Mouse (Mus musculus) liver, adult (tissue): ENCODE data around the gene Cdkn1a.

ENCODE experiments used
- GATA4 ChIP-seq: IDR thresholded peaks from 2 replicates; pipeline ENCODE4 v1.6.1; 2014; ENCODE audit warnings: mild to moderate bottlenecking, low read length; ENCODE audit not compliant: insufficient replicate concordance

The Cdkn1a gene

DNA sequence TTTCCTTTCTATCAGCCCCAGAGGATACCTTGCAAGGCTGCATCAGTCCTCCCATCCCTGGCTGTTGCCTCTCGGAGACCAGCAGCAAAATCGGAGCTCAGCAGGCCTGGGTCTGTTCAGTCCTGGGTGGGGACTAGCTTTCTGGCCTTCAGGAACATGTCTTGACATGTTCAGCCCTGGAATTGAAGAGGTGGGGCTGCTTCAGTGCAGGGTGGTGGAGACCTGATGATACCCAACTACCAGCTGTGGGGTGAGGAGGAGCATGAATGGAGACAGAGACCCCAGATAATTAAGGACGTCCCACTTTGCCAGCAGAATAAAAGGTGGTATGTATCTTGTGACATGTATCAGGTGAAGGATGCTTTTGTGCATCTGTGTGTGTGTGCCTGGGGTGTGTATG lies at the start of gene Cdkn1a:
Gene Cdkn1a (plus strand): TSS at position 201 of the 400 bp plus-strand sequence.
- TF ChIP-seq GATA4 = no peak

DNA sequence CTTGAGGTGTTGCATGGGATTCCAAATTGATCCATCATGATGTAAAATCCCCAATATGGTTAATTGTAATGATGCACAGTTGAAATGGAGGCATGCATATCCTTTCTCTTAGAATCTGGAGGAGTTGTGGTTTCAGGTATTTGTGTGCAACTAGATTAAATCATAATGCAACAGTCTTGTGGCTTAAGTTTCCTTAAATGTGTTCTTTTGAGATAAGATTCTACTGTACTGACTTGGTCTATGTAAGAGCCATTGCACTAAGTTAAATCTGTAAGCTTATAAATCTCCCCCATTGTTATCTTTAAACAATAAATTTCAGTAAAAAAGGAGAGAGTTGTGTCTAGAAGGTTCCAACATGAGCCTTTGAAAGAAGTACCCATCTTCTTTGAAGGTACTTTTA lies 48.2 kb upstream of the Cdkn1a start:
- no peak for TF ChIP-seq GATA4

DNA sequence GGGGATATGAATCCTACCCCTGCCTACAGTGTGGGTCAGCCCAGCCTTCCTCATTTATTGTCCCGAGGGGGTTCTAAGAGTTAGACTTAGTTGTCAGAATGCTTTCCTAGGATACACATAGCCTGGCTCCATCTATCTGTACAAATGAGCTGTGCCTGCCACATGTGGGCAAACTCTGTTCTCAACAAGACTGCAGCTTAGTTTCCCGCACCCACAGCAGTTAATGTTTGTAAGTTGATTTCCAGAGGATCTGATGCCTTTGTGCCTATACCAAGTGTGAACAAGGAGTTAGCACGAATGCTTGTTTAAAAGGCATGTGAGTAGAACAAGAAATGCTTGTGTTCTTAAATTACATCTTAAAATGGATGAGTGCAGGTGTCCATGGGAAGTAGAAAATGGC lies 47.2 kb upstream of the Cdkn1a start:
- no peak for TF ChIP-seq GATA4

DNA sequence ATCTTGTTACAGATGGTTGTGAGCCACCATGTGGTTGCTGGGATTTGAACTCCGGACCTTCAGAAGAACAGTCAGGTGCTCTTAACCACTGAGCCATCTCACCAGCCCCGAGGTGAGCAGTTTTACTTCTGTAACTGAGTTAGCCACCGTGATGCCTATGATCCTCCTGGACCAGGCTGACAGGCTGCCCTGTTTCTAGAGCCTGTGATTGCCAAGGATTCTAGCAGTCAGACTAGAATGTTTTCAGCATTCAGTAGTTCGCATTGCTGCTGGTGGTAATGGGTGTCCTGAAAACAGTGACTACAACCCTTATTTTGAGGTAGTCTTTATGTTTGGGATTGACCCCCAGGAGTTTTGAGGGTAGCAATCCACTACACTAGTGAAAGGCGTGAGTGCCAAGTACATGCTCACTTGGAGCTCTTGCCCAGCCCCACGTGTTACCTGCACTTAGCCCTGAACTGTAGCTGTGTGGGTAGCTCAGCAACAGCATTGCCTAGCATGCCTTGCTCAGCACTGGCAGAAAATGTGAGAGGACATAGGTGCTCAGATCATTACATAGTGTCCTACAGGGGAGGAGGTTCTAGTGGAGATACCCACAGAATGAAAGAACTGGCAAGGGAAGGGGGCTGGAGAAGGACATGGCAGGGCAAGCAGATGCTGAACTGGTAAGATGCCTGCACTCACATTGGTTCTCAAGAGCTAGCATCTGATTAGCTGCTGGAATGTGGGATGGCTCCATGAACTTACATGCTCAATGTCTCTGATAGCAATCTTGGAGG lies 46.4 kb upstream of the Cdkn1a start:
- TF ChIP-seq GATA4 = no peak

GRCm38 (mm10) chr17:29044925-29045319 lies 45.9 kb upstream of the Cdkn1a start:
- TF ChIP-seq GATA4 = no peak

- TF ChIP-seq GATA4 = peak; percentile 61; the same call in 1 of the 2 replicates
These were observed 44.8 kb upstream of the Cdkn1a start for GRCm38 (mm10) chr17:29045741-29046530.

DNA sequence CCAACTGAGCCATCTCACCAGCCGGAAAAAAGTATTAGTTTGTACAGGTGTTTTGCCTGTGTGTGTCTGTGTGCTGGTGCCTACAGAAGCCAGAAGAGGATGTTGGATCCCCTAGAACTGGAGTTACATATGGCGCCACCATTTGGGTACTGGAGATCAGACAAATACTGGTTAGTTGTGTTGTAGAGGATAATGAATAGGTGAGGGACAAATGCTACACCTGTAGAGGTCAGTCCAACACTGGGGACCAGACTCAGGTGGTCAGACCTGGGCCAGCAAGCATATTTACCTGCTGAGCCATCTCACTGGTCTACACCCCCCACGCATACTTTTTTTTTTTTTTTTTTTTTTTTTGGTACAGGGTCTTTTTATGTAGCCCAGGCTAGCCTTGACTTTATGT lies 43.9 kb upstream of the Cdkn1a start:
- no peak for TF ChIP-seq GATA4

- no peak for TF ChIP-seq GATA4
These were observed 42.9 kb upstream of the Cdkn1a start for GRCm38 (mm10) chr17:29047697-29048514.

GRCm38 (mm10) chr17:29048748-29049507 lies 41.8 kb upstream of the Cdkn1a start:
- TF ChIP-seq GATA4 = no peak

DNA sequence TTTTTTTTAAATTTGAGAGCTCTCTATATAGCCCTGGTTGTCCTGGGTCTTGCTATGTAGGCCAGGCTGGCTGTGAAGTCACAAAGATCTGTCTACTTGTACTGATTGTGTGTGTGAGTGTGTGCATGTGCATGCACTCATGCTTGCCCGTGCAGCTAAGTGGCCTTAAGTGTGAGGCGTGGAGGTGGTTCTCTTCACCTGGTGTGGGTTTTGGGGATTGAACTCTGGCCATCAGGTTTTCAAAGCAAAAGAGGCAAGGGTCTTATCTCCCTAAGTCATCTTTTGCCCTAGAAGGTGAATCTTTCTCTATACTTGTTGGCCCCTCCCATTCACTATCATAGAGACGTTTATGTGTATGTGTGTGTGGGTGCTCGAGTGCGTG lies 41.3 kb upstream of the Cdkn1a start:
- no peak for TF ChIP-seq GATA4

DNA sequence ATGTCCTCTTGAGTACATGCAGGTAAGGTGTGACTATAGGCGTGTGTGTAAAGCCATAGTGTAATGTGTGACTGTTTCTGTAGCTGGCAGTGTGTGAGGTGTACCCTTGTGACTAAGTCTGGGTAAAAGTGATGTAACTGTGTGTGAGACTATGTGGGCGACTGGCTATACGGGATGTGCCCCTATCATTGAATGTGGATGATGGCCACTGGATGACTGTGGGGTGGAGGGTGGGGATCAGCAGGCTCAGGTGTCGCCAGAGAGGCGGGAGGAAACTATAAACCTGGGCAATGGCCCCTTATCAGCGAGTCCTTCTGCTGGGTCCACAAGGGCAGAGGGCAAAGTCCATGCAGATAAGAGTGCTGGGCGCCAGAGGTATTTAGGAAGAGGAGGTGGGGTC lies 40.9 kb upstream of the Cdkn1a start:
- peak; percentile 96 for TF ChIP-seq GATA4

DNA sequence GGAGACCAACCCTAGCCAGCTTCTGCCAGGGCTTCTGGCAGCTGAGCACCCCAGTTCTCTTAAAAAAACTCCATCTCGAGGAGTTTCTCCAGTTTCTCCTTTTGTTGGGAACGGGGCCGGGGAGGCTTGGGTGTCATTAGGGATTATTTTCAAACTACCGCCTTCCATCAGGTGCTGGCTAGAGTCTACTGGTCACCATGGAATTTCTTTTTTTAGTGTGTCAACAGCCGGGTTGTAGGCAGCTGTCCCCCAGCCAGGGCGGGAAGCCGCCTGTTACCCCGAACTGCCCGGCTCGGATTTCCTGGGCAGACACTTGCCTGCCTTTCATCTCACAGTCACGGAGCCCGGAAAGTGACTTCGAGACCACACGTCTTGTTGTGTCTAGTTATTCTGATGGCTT lies 40.0 kb upstream of the Cdkn1a start:
- TF ChIP-seq GATA4 = no peak

DNA sequence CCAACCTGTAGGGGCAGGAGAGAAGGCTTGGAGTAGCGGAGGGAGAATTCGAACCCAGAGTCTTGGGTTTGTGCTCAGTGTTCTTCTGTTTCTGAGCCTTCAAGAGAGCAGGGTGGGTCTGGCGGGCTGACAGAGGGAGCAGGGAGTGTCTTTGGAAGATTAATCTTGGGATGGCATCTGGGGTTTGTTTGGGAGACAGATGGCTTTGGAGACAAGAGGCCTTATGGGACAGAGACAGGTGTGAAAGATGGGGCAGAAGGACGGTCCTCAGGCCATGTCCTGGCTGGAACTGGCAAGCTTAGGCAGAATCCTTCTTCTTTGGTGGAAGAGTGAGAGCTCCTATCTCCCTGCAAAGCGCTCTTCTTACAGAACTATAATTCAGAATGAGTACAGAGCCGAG lies 37.7 kb upstream of the Cdkn1a start:
- TF ChIP-seq GATA4 = no peak

GRCm38 (mm10) chr17:29053841-29054240 lies 36.9 kb upstream of the Cdkn1a start:
- TF ChIP-seq GATA4 = no peak; the same call in 1 of the 2 replicates

DNA sequence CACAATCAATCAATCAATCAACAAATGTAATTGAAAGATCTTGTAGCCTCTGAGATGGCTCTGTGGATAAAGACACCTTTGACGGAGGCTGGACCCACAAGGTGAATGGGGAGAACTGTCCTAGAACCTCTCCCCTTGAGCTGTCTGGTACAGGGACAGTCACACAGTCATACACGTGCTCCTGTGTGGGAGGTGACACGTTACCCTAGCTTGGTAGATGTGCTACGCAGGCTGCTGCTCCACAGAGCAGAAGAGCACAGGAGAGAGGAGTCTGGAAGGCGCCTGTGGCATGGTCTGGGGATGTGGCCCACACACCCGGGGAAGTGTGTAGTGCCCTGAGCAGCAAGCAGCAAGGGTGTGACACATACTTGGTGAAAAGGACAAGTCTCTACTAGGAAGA lies 36.3 kb upstream of the Cdkn1a start:
- no peak for TF ChIP-seq GATA4
